Mouse (Mus musculus): ENCODE measurements around the gene Fam49a.
A peak's percentile ranks its signal among the peaks of the same experiment; 100 is the strongest.

Fam49a gene

DNA sequence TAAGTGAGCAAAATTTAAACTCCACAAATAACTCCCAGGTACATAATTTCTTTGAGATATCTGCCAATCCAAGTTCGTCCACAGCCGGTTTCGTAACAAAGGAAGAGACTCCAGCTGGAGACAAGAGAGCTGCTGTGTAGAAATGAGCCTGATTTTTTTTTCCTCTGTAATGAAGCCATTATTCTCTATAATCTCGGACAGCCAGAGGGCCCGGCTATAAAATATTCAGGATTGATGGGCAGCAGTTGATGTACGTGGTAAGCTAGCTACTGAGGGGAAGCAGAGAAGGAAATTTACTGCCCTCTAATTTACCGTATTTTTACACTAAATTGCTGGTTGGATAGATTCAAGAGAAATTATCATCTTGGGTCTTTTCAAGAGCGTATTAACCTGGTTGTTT is 102.3 kb downstream of the Fam49a start:
- no peak for DNase-seq

DNA sequence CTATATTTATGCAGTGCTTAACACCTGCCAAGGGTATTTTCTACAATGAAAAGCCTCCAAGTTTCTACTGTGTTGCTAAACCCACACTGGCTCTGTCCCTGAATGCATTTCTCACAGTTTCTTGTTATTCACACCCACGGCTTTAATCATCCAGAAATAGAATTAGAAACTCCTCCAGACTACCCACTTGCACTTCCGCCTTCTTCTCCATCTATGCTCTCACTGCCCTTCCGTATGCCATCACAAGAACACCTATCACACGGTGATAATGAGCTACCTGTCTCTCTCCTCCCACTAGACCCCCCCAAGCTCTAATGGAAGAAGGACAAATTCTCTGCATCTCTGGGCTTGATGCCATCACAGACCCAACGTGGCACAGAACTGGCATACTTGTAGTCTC is 105.5 kb downstream of the Fam49a start:
- no peak for DNase-seq

DNA sequence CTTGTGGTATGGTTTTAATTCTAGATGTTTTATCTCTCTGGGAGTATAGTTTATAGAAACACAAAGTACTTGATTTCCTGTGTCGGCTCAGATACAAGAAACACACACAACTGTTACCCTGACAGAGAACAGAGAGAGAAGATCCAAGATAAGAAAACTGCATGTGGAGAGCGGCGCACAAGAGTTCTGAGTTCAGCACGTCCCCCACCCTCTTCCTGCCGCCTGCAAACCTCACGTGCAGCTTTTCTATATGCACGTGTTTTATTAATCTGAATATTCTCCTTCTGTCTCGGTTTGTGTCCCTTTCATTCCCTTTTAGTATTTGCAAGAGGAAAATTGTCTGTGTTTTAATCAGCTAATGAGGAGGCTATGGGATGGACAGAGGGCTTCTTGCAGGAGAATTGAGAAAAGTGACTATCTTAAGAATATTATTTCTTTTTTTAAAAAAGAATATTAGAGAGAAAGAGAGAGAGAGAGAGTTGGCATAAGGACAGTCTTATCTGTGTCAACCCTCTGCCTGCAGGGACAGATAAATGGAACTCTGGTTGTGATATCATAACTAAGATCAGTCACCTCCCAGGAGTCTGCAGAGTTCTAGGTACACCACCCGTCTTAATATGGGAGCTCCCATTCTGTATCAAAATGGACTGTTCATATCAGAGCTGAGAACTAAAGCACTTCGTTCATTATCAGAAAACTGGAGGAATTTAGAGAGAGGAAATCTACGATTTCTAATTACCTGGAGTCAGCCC is 111.3 kb downstream of the Fam49a start:
- DNase-seq = no peak

DNA sequence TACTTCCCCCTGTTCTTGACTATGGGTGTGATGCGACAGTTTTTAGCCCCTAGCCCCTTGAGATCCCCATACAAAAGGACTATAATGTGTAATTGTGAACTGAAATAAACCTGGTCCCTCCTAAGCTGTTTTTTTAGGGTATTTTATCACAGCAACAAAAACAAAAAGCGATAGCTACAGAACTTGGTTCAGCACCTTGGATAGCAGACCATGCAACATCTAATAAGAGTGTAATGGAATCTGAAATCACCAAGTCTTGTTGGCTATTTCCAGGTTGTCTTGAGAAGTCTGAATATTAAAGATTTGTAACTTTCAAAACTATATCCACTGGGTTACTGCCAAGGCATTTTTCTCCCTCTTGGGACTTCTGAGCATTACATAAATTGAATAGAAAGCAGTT is 117.1 kb downstream of the Fam49a start:
- DNase-seq = no peak

DNA sequence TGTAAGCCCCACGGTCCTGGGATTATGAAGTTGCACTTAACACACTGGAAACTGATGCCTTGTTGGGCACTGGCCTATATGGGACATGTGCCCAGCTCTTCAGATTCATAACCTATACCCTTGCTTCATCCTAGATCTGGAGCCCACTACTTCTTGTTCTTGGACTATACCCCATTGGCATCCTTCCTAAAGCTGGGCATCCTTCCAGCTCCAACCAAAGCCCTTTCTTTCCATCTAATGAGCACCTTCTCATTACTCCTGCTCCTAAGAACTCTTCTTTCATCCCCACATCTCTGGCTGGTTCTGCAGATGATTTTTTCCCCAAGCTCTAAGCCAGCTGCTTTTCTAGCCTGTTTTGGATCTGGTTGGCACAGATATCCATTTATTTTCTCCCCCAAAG is 127.3 kb downstream of the Fam49a start:
- DNase-seq = no peak

DNA sequence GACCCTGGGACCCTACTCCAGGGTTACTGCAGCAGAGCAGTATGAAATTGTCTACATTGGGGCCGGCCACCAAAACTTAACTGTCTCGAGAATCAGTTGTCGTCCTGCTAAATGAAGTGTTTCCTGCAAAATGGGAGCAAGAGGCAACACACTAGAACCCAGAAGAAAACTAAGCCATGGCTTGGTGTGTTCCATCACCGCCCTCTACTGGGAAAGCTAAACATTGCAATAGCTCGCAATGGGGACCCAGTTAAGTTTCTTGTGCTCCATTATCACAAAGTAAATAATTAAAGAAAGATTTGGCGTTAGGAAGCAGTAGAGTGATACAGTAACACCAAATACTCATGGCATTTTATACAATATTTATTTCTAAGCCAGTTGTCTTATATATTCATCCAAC is 134.3 kb downstream of the Fam49a start:
- DNase-seq = peak; percentile 15

DNA sequence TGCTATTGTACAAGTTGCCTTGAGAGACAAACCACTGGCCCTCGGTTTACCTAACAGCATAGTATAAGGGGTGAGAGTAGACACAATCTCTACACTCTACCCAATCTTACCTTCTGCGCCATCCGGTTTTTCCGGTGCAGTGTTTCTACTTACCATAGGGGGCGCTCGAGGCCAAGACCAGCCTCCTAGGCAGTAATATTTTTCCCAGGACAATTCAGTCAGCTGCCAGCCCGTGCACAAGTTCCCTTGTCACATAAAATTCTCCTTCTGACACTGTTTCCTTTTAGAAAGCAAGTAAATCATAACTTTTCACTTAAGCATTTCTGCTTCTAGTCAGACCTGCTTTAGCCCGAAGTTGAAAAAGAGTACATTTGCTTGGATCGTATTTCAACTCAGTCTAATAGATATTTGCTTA is 139.1 kb downstream of the Fam49a start:
- DNase-seq = peak; percentile 25

DNA sequence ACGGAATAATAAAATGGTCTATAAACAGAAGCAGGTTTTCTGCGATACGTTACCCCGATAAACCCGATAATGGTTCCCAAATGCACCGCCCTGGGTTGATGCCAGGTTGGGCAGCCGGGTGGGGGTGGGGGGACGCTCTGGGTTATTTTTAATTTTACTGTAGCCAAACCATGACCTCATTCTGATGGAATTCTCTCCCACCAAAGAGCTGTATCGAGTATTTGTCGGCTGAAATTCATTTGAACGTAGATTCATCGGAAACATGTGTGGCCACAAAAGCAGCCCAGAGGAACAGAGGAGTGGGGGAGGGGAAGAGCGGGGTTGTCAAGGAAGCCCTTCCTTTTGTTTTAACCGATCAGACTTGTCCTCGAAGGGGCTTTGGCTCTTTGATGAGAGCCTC is 139.6 kb downstream of the Fam49a start:
- no peak for DNase-seq

DNA sequence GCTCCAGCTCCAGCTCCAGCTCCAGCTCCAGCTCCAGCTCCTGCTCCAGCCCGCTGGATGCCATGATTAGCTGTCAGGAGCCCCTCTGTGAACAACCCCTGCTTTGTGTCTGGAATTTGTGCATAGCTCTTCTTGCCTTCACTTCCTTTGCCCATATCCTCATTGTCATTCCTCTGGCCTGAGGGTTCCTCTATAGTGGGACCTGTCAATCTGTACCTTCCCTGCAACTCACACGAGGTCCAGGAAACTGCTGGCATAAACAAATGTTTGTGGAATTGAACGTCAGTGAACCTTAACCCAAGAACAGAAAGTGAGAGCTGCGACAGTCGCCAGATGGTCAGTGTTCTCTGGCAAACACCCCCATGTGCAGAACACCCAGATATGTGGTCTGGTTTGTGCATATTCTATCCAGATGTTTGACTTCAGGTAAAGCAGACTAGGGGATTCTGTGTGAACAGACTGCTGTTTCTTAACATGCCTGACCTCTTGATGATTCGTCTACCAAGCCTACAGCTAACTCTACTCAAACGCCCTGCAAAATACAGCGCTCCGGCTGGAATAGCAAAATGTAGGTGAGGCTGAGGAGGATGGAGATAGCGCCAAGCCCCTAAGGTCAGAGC is 143.7 kb downstream of the Fam49a start:
- DNase-seq = no peak

DNA sequence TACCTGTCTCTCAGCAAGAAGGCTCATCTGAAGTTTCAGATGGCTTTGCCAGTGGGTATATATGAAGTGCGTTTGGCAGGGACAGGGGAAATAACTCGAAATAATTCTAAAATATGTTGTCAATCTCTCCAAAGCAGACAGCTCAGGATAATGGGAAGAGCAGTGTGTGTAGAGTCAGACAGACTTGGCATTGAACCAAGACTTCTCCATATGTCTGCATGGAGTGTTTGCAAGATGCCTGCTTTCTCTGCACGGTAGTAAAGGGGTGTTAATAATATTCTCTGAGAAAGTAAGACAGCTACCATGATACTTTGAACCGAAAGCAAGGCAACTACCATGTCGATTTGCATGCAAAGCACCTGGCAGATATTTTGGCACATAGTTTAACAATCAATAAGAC is 147.1 kb downstream of the Fam49a start:
- DNase-seq = no peak

DNA sequence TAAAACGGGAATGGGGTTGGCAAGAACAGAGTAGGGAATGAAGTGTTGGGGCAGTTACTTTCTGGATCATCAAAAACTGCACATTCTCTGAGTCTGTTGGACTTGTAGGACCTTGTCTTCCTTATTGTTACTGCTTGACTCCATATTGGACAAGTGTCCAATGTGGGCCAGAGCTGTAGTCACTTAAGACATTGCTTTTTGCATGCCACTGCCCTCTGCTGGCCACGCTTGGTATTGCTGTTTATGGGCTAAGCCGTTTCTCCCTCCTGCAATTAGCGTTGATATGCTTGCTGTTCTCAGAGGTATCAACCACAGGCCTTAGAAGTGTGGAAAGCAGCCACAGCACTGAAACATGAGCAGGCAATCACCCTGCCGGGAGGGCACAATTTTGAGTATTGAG is 150.7 kb downstream of the Fam49a start:
- DNase-seq = peak; percentile 69

DNA sequence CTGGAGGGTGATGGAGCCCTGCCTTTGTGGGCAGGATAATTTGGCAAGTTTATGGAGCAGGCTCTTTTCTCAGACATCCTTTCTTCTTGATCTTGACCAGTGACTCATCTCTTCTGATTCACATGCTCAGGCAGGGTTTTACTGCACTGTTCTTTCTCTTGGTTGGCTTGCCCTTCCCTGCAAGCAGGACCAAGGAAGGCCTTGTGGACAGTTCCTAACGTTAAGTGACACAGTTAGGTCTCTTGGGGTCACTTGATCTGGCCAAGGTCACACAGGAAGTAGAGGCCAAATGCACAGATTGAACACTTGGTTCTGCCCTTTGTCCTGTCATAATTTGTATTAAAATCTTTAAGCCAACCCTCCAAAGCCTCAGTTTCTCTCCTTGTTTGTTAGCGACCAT is 158.5 kb downstream of the Fam49a start:
- DNase-seq = no peak

DNA sequence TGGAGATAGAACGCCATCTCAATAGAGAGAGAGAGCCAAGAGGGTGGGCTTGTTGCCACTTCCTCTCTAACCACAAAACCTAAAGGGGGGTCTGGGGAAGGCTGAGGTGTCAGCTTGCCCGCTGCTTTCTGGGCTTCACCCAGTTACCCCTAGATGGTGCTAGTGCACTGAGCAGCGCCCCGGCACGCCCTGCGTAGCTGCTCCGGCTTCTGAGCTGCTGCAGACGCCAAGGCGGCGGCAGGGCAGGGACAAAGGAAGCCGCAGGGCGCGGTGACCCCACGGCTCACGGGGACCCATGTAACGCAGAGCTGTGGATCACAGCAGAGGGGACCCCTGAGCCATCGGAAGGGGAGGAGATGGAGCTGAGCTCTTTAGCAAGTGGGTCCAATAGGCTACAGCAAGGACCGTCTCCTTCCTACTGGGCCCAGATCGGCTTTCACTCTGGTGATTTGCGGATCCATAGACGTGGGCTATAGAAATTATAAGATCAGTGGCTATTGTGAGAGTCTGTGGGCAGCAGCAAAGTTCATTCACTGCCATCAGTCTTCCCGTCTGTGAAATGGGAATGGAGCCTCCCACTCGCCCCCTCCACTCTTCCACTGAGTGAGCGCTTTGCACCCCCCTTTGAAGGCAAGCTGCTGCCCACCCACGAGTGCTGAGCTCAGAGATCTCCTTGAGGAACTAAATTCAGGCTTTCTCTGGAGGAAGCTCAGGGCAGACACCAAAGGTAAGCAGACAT is 159.1 kb downstream of the Fam49a start:
- peak; percentile 64 for DNase-seq

DNA sequence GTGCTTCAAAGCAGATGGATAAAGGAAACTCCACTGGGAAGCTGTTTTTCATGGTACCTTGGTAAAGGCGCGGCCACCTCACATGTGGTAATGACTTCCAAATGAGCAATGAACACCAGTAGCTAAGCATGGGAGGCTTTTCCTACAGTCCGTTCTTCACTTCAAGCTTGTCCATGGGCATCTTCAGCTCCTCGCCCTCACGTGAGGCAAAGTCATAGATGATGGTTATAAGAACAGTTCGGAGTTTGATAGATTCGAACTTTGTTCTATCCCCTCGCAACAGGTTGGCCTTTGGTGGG is 159.6 kb downstream of the Fam49a start:
- no peak for DNase-seq

DNA sequence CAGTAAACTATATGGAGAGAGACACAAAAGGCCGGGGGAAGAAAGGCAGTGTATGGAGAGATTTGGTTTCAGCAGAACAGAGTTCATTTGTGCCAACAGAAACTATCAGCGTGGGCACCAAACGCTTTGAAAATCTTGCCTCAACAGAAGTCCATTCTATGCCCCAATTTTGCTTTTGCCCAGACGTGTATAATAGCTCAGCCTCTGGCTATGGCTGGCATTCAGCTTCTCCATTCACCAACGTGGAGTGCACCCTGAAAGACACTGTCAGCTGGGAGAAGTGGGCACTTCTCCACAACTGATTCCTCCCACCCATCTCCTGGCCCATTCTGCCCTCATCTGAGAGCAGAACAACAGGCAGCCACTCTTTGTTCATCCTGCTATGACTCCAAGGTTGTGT is 163.2 kb downstream of the Fam49a start:
- DNase-seq = no peak

DNA sequence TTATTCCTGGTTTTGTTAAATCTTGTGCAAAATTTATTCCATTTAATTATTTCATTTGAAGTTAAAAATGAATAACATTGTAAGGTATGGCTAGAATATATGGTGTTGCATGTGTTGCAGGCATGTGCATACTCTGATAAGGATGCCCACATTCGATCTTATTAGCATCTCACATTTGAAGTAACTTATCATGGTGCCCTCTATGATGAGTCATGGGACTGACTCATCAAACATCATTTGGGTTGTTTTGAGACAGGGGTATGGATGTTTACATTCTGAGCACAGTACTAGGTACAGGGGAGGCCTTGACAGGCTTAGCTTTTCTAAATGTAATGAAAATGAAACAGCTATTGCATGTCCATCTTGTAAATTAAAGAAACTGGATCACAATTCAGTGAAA is 165.3 kb downstream of the Fam49a start:
- no peak for DNase-seq

DNA sequence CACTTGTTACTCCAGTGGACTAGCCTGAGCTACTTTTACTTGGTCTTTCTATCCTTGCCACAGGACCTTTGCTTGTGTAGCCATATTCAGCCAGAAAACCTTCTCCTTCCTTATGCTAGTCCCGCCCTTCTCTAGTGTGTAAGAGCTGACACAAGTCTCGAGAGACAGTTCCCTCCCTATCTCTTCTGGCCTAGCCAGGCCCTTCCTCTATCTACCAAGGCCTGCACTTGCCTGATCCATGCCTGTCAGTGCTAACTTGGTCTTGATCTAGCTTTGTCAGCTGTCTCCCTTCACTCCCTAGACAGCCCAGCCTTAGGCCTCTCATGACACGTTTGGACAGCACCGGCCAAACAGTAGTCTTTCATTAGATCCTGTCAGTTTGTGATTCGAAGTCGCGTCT is 166.9 kb downstream of the Fam49a start:
- no peak for DNase-seq
